Mouse (Mus musculus) CD4-positive, CD25-positive, alpha-beta regulatory T cell, adult 2 months (primary cell): ENCODE measurements around the gene Hist1h2ba.

Experiments used
- DNase-seq: peaks from one replicate; pipeline ENCODE4 v3.0.0-alpha.2; 2012; ENCODE audit warnings: low read depth, low spot score

The Hist1h2ba gene

GRCm38 (mm10) chr13:23933421-23934210, at the start of gene Hist1h2ba:
Gene Hist1h2ba, minus strand, starts transcription at chr13:23934156.
- no peak for DNase-seq

- no peak for DNase-seq
Measured at GRCm38 (mm10) chr13:23972271-23972670, 38.3 kb upstream of the Hist1h2ba start.

- no peak for DNase-seq
Measured at GRCm38 (mm10) chr13:23971870-23972269, 37.9 kb upstream of the Hist1h2ba start.

- no peak for DNase-seq
Measured at GRCm38 (mm10) chr13:23964909-23965308, 31.0 kb upstream of the Hist1h2ba start.

GRCm38 (mm10) chr13:23959776-23960175, 25.8 kb upstream of the Hist1h2ba start:
- no peak for DNase-seq

- peak; percentile 33 for DNase-seq
Measured at GRCm38 (mm10) chr13:23950928-23951327, 17.0 kb upstream of the Hist1h2ba start.

- DNase-seq = no peak
Measured at GRCm38 (mm10) chr13:23949484-23950246, 15.7 kb upstream of the Hist1h2ba start.

GRCm38 (mm10) chr13:23946254-23946653, 12.3 kb upstream of the Hist1h2ba start:
- no peak for DNase-seq

- DNase-seq = peak; percentile 45
Measured at GRCm38 (mm10) chr13:23942861-23943260, 8.9 kb upstream of the Hist1h2ba start.

GRCm38 (mm10) chr13:23940291-23940690, 6.3 kb upstream of the Hist1h2ba start:
- no peak for DNase-seq

- DNase-seq = no peak
Measured at GRCm38 (mm10) chr13:23938699-23939098, 4.7 kb upstream of the Hist1h2ba start.

- no peak for DNase-seq
Measured at GRCm38 (mm10) chr13:23934211-23934520, 210 bp upstream of the Hist1h2ba start, which contains the start of gene Hist1h2aa. Gene Hist1h2aa, plus strand, starts transcription at chr13:23934462.

GRCm38 (mm10) chr13:23930904-23931303, 3.1 kb downstream of the Hist1h2ba start:
- DNase-seq = no peak

- no peak for DNase-seq
Measured at GRCm38 (mm10) chr13:23930461-23930860, 3.5 kb downstream of the Hist1h2ba start.

GRCm38 (mm10) chr13:23928637-23929036, 5.3 kb downstream of the Hist1h2ba start:
- DNase-seq = no peak

GRCm38 (mm10) chr13:23925792-23926191, 8.2 kb downstream of the Hist1h2ba start:
- no peak for DNase-seq

- DNase-seq = no peak
Measured at GRCm38 (mm10) chr13:23917674-23918073, 16.3 kb downstream of the Hist1h2ba start.

- DNase-seq = no peak
Measured at GRCm38 (mm10) chr13:23916132-23916531, 17.8 kb downstream of the Hist1h2ba start.

GRCm38 (mm10) chr13:23914376-23915167, 19.4 kb downstream of the Hist1h2ba start, which contains the start of gene Slc17a4:
Gene Slc17a4, minus strand, starts transcription at chr13:23915009.
- DNase-seq = no peak

GRCm38 (mm10) chr13:23913791-23914306, 20.1 kb downstream of the Hist1h2ba start:
- DNase-seq = no peak

- DNase-seq = no peak
Measured at GRCm38 (mm10) chr13:23911335-23911734, 22.6 kb downstream of the Hist1h2ba start.

- no peak for DNase-seq
Measured at GRCm38 (mm10) chr13:23910121-23910520, 23.8 kb downstream of the Hist1h2ba start.
